9 mouse cellular contexts compared by ENCODE assay signal in the genomic region with DNA sequence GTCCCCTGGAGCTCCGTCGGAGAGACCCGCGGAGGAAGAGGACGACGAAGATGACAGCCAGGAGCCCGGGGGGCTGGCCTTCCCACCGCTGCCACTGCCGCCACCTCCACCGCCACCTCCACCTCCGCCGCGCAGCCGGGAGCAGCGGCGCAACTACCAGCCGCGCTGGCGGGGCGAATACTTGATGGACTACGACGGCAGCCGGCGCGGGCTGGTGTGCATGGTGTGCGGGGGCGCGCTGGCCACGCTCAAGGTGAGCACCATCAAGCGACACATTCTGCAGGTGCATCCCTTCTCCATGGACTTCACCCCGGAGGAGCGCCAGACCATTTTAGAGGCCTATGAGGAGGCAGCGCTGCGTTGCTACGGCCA. TPM values are rescaled to one million over a fixed set of nuclear protein-coding genes. Genes with fewer than 3 reads are reported as not detected.
A peak's percentile ranks its signal among the peaks of the same experiment; 100 is the strongest.
DNase-seq lines count a peak whose midpoint lies in the region; ATAC-seq lines count a peak whose summit lies in the region.
"Had no signal": no experiment of that assay in that cellular context is flagged by ENCODE, and none has a peak within 500 bp of the region (broad histone marks: within the 10 kb centered on the region; RNA-seq: fewer than 3 reads in every experiment).

No protein-coding gene starts in this region.

- peak; percentile 50 for DNase-seq in kidney, postnatal 10 days
- no peak for DNase-seq in kidney, postnatal 14 days
- no peak for DNase-seq in adrenal gland, postnatal 25 days
- DNase-seq in gastrocnemius, adult 8-10 months (ENCODE audit: low spot score in 2 of 2) = no peak
- DNase-seq in ovary, adult 18-20 months (ENCODE audit: low spot score) = no peak

- H3K4me2 ChIP-seq in embryonic facial prominence, embryonic 15.5 days (replicated peaks) = peak overlapping the region; percentile 42
- peak overlapping the region; percentile 48 for H3K4me2 ChIP-seq in intestine, embryonic 15.5 days (replicated peaks)
- H3K4me2 ChIP-seq in neural tube, embryonic 12.5 days (replicated peaks) = peak overlapping the region; percentile 83

- H3K27me3 ChIP-seq in embryonic facial prominence, embryonic 15.5 days = no peaks in the 10 kb centered on the region
- H3K27me3 ChIP-seq in intestine, embryonic 15.5 days (replicated peaks) = no peaks in the 10 kb centered on the region
- H3K27me3 ChIP-seq in neural tube, embryonic 12.5 days (replicated peaks) = no peaks in the 10 kb centered on the region

- peak overlapping the region; percentile 24 for H3K4me3 ChIP-seq in embryonic facial prominence, embryonic 15.5 days (replicated peaks)
- H3K4me3 ChIP-seq in intestine, embryonic 15.5 days (replicated peaks) = peak overlapping the region; percentile 15
- peak overlapping the region; percentile 38 for H3K4me3 ChIP-seq in neural tube, embryonic 12.5 days
- H3K4me3 ChIP-seq: myocyte had no signal

- WGBS in embryonic facial prominence, embryonic 15.5 days = 17% methylated on average over 35 of the region's 35 CpGs
- 33% methylated on average over 35 of the region's 35 CpGs for WGBS in intestine, embryonic 15.5 days
- 5% methylated on average over 35 of the region's 35 CpGs for WGBS in neural tube, embryonic 12.5 days

- peaks cover 36% of the 10 kb centered on the region for H3K36me3 ChIP-seq in embryonic facial prominence, embryonic 15.5 days
- H3K36me3 ChIP-seq in intestine, embryonic 15.5 days = peaks cover 28% of the 10 kb centered on the region
- H3K36me3 ChIP-seq in neural tube, embryonic 12.5 days = peaks cover 68% of the 10 kb centered on the region

- H3K9me3 ChIP-seq in embryonic facial prominence, embryonic 15.5 days (replicated peaks) = no peaks in the 10 kb centered on the region
- H3K9me3 ChIP-seq in intestine, embryonic 15.5 days = no peaks in the 10 kb centered on the region
- H3K9me3 ChIP-seq in neural tube, embryonic 12.5 days = no peaks in the 10 kb centered on the region

- peak overlapping the region; percentile 61 for H3K27ac ChIP-seq in embryonic facial prominence, embryonic 15.5 days (replicated peaks)
- peak overlapping the region; percentile 64 for H3K27ac ChIP-seq in intestine, embryonic 15.5 days
- H3K27ac ChIP-seq in neural tube, embryonic 12.5 days = peak overlapping the region; percentile 88

- no peak for ATAC-seq in embryonic facial prominence, embryonic 15.5 days (ENCODE audit: insufficient number of reproducible peaks, low FRiP score, low TSS enrichment, low read depth)
- ATAC-seq in intestine, embryonic 15.5 days = no peak
- ATAC-seq in neural tube, embryonic 12.5 days (ENCODE audit: low FRiP score, low read depth) = no peak

- peaks cover 71% of the 10 kb centered on the region for H3K4me1 ChIP-seq in embryonic facial prominence, embryonic 15.5 days
- peaks cover 65% of the 10 kb centered on the region for H3K4me1 ChIP-seq in intestine, embryonic 15.5 days (replicated peaks)
- H3K4me1 ChIP-seq in neural tube, embryonic 12.5 days = peaks cover 64% of the 10 kb centered on the region

- peak overlapping the region; percentile 6; the same call in 1 of the 2 replicates for H3K9ac ChIP-seq in embryonic facial prominence, embryonic 15.5 days
- H3K9ac ChIP-seq in intestine, embryonic 15.5 days = peak overlapping the region; percentile 21
- H3K9ac ChIP-seq in neural tube, embryonic 12.5 days = peak overlapping the region; percentile 71

RNA-seq across cellular contexts. Expression of a gene that starts 5.2 kb away (rescaled TPM):
- polyA plus RNA-seq in embryonic facial prominence, embryonic 15.5 days (2015; fragmentation: Nextera tagmentation; extraction: Ambion mirVana) = 8.3 and 9.5 TPM in 2 replicates
- 5.2 and 5.3 TPM in 2 replicates for polyA plus RNA-seq in intestine, embryonic 15.5 days (2015; fragmentation: Nextera tagmentation; extraction: Ambion mirVana)
- polyA plus RNA-seq in neural tube, embryonic 12.5 days (2016; fragmentation: Nextera tagmentation; extraction: Ambion mirVana) = 21.6 and 22.7 TPM in 2 replicates
- total RNA-seq in adrenal gland, postnatal 25 days (2021) = 30.7 and 33.6 TPM in 2 replicates
- 1 to 10 TPM; 3.1 to 4.1 (median 3.8) TPM for total RNA-seq in gastrocnemius, adult 8-10 months (2022)

RNA-seq across cellular contexts. Expression of a gene that starts 39.8 kb away (rescaled TPM):
- polyA plus RNA-seq in embryonic facial prominence, embryonic 15.5 days (2015; fragmentation: Nextera tagmentation; extraction: Ambion mirVana) = 30.1 and 36.2 TPM in 2 replicates
- 20.4 and 20.5 TPM in 2 replicates for polyA plus RNA-seq in intestine, embryonic 15.5 days (2015; fragmentation: Nextera tagmentation; extraction: Ambion mirVana)
- polyA plus RNA-seq in neural tube, embryonic 12.5 days (2016; fragmentation: Nextera tagmentation; extraction: Ambion mirVana) = 42.8 and 46.6 TPM in 2 replicates
- 20.9 and 21.1 TPM in 2 replicates for total RNA-seq in adrenal gland, postnatal 25 days (2021)
- 1 to 10 TPM; 6.8 to 8.6 (median 7.3) TPM for total RNA-seq in gastrocnemius, adult 8-10 months (2022)

Comparison
In these comparisons a context has a peak if more than half of its experiments do, and no peak if none do; other contexts are left out.
1. H3K9ac ChIP-seq: peak in every context shown above with its lines; median percentile 71 in neural tube, embryonic 12.5 days; 21 in intestine, embryonic 15.5 days; 6 in embryonic facial prominence, embryonic 15.5 days.